Mouse (Mus musculus) cerebellum, adult 2 months (tissue): ENCODE measurements around the gene Isyna1. TPM values are rescaled to one million over a fixed set of nuclear protein-coding genes. Genes with fewer than 3 reads are reported as not detected.
A peak's percentile ranks its signal among the peaks of the same experiment; 100 is the strongest.

ENCODE experiments used
- DNase-seq, 2 experiments: peaks; one replicate each; pipeline ENCODE4 v3.0.0; 2021
- H3K27ac ChIP-seq: fragments of 200-500 bp; 2 replicates; pipeline ENCODE4 v1.5.1; 2012; ENCODE audit warnings: low read length, control low read depth, inconsistent platforms; ENCODE audit not compliant: insufficient read depth
- H3K27me3 ChIP-seq: fragments of 200-500 bp; 2 replicates; pipeline ENCODE4 v1.6.1; 2012; ENCODE audit warnings: inconsistent platforms, mild to moderate bottlenecking, low read length, moderate library complexity; ENCODE audit not compliant: control insufficient read depth, insufficient read depth
- H3K4me1 ChIP-seq: fragments of 200-500 bp; 2 replicates; pipeline ENCODE4 v1.6.1; 2011; ENCODE audit warnings: low read length; ENCODE audit not compliant: control insufficient read depth, insufficient read depth
- H3K4me3 ChIP-seq: fragments of 200-500 bp; replicated peaks from 2 replicates; pipeline ENCODE3; 2011; ENCODE audit warnings: mild to moderate bottlenecking, low read depth, low read length, control low read depth; ENCODE audit not compliant: insufficient read depth
- CTCF ChIP-seq: fragments of 200-500 bp; IDR thresholded peaks from 2 replicates; pipeline ENCODE4 v1.5.1; 2011; ENCODE audit warnings: low read depth, mild to moderate bottlenecking, control low read depth, low read length, moderate library complexity, borderline replicate concordance; ENCODE audit not compliant: insufficient read depth
- POLR2A ChIP-seq: fragments of 200-500 bp; IDR thresholded peaks from 2 replicates; pipeline ENCODE4 v1.6.1; 2011; ENCODE audit warnings: low read length, control low read depth, borderline replicate concordance; ENCODE audit not compliant: insufficient read depth
- whole genome bisulfite sequencing: fragments of 180-500 bp; shearing (Covaris S2); methylation state at CpG from one replicate; pipeline ENCODE4 v1.1.7; 2018; 5-methylcytosine and 5-hydroxymethylcytosine counted together
- polyA plus RNA-seq: library from polyadenylated mRNA; depleted of rRNA; stranded (reverse); fragments of >200 nt; gene quantifications from 2 replicates; pipeline ENCODE4 v1.2.3, GENCODE M21; 2012

Isyna1 gene
- polyA plus RNA-seq, 1 experiment = 55.3 TPM

- no peak overlapping the region for H3K4me3 ChIP-seq
- H3K4me1 ChIP-seq = peaks cover 60% of the 10 kb centered on the region
- DNase-seq = no peak
- H3K27ac ChIP-seq = no peak overlapping the region
- 88% methylated on average over 4 of the region's 4 CpGs for WGBS
- no peaks in the 10 kb centered on the region for H3K27me3 ChIP-seq
- TF ChIP-seq POLR2A (no peak), CTCF (no peak)
These were observed 39.0 kb upstream of the Isyna1 start for GRCm38 (mm10) chr8:70555079-70555747.

GRCm38 (mm10) chr8:70558334-70558733, 35.8 kb upstream of the Isyna1 start:
- Histone ChIP-seq H3K27me3 (no peaks in the 10 kb centered on the region), H3K4me3 (no peak overlapping the region), H3K27ac (no peak overlapping the region), H3K4me1 (peaks cover 51% of the 10 kb centered on the region)
- TF ChIP-seq POLR2A = no peak
- TF ChIP-seq CTCF = no peak
- DNase-seq = no peak
- WGBS = 68% methylated on average over 4 of the region's 4 CpGs

- DNase-seq = no peak
- 79% methylated on average over 3 of the region's 3 CpGs for WGBS
- H3K27ac ChIP-seq = no peak overlapping the region
These were observed 35.2 kb upstream of the Isyna1 start for GRCm38 (mm10) chr8:70558983-70559382.

GRCm38 (mm10) chr8:70560096-70560495, 34.1 kb upstream of the Isyna1 start:
- peak; percentile 49 to 76 for DNase-seq
- WGBS = 12% methylated on average over 2 of the region's 2 CpGs
- H3K4me3 ChIP-seq = no peak overlapping the region
- TF ChIP-seq CTCF (peak; percentile 51; the same call in 1 of the 2 replicates), POLR2A (no peak)
- peaks cover 45% of the 10 kb centered on the region for H3K4me1 ChIP-seq
- peak overlapping the region; percentile 32; the same call in 1 of the 2 replicates for H3K27ac ChIP-seq
- H3K27me3 ChIP-seq = no peaks in the 10 kb centered on the region

More at GRCm38 (mm10) chr8:70558983-70559382, 35.2 kb upstream of the Isyna1 start:
- no peak for TF ChIP-seq CTCF
- no peak for TF ChIP-seq POLR2A
- Histone ChIP-seq H3K4me1 (peaks cover 46% of the 10 kb centered on the region), H3K27me3 (no peaks in the 10 kb centered on the region), H3K4me3 (no peak overlapping the region)

GRCm38 (mm10) chr8:70560564-70560963, 33.6 kb upstream of the Isyna1 start:
- peak overlapping the region; percentile 32; the same call in 1 of the 2 replicates for H3K27ac ChIP-seq
- 53% methylated on average over 3 of the region's 3 CpGs for WGBS

GRCm38 (mm10) chr8:70561357-70561756, 32.8 kb upstream of the Isyna1 start:
- 56% methylated on average over 4 of the region's 4 CpGs for WGBS
- H3K4me1 ChIP-seq = peaks cover 48% of the 10 kb centered on the region
- H3K27ac ChIP-seq = peak overlapping the region; percentile 32; the same call in 1 of the 2 replicates
- no peak overlapping the region for H3K4me3 ChIP-seq
- DNase-seq = no peak
- TF ChIP-seq CTCF = no peak
- TF ChIP-seq POLR2A = no peak
- no peaks in the 10 kb centered on the region for H3K27me3 ChIP-seq

More at GRCm38 (mm10) chr8:70560564-70560963, 33.6 kb upstream of the Isyna1 start:
- H3K4me3 ChIP-seq = no peak overlapping the region
- TF ChIP-seq CTCF = no peak
- no peak for TF ChIP-seq POLR2A
- no peak for DNase-seq
- peaks cover 47% of the 10 kb centered on the region for H3K4me1 ChIP-seq
- no peaks in the 10 kb centered on the region for H3K27me3 ChIP-seq

GRCm38 (mm10) chr8:70561809-70562535, 32.2 kb upstream of the Isyna1 start:
- no peak overlapping the region for H3K4me3 ChIP-seq
- DNase-seq = no peak
- WGBS = 48% methylated on average over 7 of the region's 7 CpGs
- H3K27ac ChIP-seq = peak overlapping the region; percentile 33; the same call in 1 of the 2 replicates
- H3K27me3 ChIP-seq = no peaks in the 10 kb centered on the region
- TF ChIP-seq POLR2A (no peak), CTCF (no peak)
- H3K4me1 ChIP-seq = peaks cover 51% of the 10 kb centered on the region
